Mouse (Mus musculus) megakaryocyte, embryonic 14.5 days (primary cell): ENCODE measurements around the gene Rad51b. TPM values are rescaled to one million over a fixed set of nuclear protein-coding genes. Genes with fewer than 3 reads are reported as not detected.

Experiments
- H3K27me3 ChIP-seq: replicated peaks from 2 replicates; pipeline ENCODE3; 2012; ENCODE audit warnings: inconsistent platforms
- H3K36me3 ChIP-seq: replicated peaks from 2 replicates; pipeline ENCODE3; 2012; ENCODE audit warnings: low read length, inconsistent platforms, mixed read lengths
- H3K4me1 ChIP-seq: 2 replicates; pipeline ENCODE4 v1.6.1; 2012; ENCODE audit warnings: inconsistent platforms
- H3K4me3 ChIP-seq: replicated peaks from 2 replicates; pipeline ENCODE3; 2012; ENCODE audit warnings: moderate library complexity, mild to moderate bottlenecking, inconsistent platforms
- H3K9me3 ChIP-seq: 2 replicates; pipeline ENCODE4 v1.6.1; 2012; ENCODE audit warnings: inconsistent platforms
- FLI1 ChIP-seq: IDR thresholded peaks from 2 replicates; pipeline ENCODE4 v1.6.1; 2012; ENCODE audit warnings: low read length, inconsistent platforms, mixed read lengths
- GATA1 ChIP-seq: IDR thresholded peaks from 3 replicates; pipeline ENCODE4 v1.6.1; 2012; ENCODE audit warnings: mixed read lengths, low read length, inconsistent platforms, borderline replicate concordance
- polyA plus RNA-seq: library from polyadenylated mRNA; stranded (reverse); fragments of >175 nt; gene quantifications from 2 replicates; pipeline ENCODE4 v1.2.3, GENCODE M21; 2012; ENCODE audit warnings: low replicate concordance; ENCODE audit not compliant: insufficient read depth

Gene Rad51b
- polyA plus RNA-seq, 1 experiment = 0.30 TPM

DNA sequence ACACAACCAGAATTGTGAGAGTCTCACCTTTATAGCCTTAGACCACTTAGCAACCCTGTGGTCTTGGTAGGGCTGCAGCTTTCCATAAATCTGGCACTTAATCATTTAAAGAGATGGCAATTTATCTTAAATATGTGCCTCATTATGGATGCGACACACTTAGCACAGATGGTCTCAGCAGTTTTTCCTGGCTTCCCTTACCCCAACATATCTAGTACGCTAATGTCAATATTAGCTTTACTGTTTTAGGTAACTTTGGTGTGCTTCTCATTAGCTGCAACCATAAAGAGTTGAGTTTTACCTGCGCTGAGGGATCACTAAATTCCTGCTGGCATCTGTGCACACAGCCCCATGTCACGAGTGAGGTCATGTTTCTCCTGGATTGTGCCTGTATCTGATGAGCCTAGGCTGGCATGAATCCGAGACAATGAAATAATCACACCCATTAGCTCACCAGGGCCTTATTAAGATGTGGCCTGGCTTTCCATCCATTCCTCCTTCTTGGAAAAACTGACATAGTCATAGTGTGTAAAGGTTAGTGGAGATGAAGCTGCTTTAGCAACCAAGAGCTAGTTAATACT, 432.9 kb downstream of the Rad51b start:
- no peak overlapping the region for H3K4me3 ChIP-seq
- peaks cover 5% of the 10 kb centered on the region for H3K4me1 ChIP-seq
- H3K27me3 ChIP-seq = no peaks in the 10 kb centered on the region
- no peak for TF ChIP-seq GATA1
- no peak for TF ChIP-seq FLI1
- peaks cover 3% of the 10 kb centered on the region for H3K36me3 ChIP-seq
- peaks cover 26% of the 10 kb centered on the region for H3K9me3 ChIP-seq

DNA sequence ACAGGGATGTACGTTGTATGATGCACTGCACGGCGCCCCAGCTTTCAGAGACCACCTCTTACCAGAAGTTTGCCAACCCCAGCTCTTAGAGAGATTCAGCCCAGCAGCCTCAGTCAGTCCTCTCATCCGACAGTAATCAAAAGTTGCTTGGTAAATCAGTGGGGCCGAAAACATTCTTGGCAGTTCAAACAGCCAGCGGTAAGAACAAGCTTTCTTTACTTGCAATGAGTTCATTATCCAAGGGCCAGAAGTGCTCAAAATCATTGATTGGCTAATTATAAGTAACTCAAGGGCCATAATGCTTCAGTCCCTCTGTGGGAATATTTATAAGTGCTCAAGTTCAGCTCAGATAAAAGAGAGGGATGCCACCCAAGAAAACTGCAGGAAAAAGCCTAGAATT, 434.8 kb downstream of the Rad51b start:
- H3K9me3 ChIP-seq = peaks cover 26% of the 10 kb centered on the region
- no peaks in the 10 kb centered on the region for H3K27me3 ChIP-seq
- H3K4me3 ChIP-seq = no peak overlapping the region
- peaks cover 3% of the 10 kb centered on the region for H3K36me3 ChIP-seq
- no peak for TF ChIP-seq GATA1
- no peak for TF ChIP-seq FLI1
- H3K4me1 ChIP-seq = peaks cover 5% of the 10 kb centered on the region

DNA sequence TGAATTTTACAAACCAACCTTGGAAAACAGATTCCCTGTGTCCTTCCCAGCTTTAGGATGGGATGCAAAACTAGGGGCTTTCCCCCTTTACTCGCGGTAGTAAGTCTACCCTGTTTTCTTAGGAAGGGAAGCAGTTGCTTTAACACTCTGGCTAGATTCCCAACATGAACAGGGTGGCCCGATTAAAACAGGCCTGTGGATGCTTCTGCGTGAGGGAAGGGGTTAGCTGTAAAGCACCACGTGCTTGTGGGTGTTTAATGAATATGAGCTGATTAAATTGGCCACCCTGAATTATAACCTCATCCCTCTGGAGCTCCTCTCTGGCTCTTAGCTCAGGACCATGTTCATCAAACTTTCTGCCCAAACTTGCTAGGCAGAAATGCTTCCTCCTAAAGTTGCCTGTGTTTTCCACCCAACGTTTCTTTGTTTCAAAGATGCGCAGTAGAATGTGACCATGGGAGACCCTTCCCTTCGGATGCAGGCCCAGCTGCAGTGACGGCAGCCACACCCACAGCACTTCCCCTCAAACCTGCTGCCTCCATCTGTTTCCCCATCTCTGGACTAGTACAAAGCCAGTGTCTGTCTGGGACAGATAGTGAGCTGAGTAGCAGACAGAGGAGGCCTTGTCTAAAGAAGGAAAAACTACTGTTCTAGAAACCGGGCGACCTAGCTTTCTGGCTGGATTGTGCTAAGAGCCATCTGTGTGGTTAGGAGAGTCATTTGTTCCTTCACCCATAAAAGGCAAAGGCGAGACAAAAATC, 435.5 kb downstream of the Rad51b start:
- TF ChIP-seq GATA1 (no peak), FLI1 (no peak)
- H3K4me3 ChIP-seq = no peak overlapping the region
- H3K27me3 ChIP-seq = no peaks in the 10 kb centered on the region
- peaks cover 3% of the 10 kb centered on the region for H3K36me3 ChIP-seq
- peaks cover 5% of the 10 kb centered on the region for H3K4me1 ChIP-seq
- peaks cover 25% of the 10 kb centered on the region for H3K9me3 ChIP-seq

DNA sequence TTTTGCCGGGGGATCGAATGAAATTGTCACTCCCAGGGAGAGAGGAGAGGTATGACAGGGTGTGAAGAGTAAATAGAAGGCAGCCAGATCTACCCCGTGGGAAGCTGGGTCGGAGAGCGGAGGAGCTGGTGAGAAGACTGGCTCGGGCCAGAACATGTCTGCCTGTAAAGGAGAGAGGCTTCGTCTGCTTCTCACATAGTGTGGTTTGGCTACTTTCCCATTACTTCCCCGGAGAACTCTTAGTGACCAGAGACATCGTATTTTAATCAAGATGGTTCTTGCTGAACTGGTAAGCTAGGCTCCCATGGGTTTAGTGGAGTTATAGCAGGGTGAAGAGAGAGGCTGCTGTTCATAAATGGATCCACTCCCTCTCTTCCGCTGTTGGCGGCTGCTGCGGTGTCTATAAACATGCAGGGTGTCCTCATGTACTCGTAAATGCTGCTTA, 438.3 kb downstream of the Rad51b start:
- Histone ChIP-seq H3K36me3 (no peaks in the 10 kb centered on the region), H3K27me3 (no peaks in the 10 kb centered on the region), H3K4me3 (no peak overlapping the region), H3K9me3 (no peaks in the 10 kb centered on the region), H3K4me1 (peaks cover 5% of the 10 kb centered on the region)
- TF ChIP-seq FLI1 (no peak), GATA1 (no peak)

DNA sequence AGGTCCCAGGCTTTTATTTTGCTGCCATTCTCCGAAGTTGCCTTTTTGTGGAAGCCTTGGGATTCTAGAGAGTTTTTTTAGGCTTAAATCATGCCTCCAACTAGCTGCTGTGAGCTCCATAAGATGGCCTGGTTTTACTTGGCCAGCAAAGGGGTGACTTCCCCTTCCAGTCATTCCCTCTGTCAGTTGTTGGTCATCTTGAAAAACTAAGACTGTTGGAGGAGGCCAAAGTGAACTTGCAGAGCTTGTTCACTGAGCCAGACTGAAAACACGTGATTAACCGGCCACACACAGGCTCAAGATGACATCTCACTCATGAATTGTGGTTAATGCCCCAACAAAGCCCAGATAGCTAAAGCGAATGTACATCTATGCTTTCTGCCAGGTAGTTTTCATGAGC, 438.8 kb downstream of the Rad51b start:
- Histone ChIP-seq H3K4me1 (peaks cover 5% of the 10 kb centered on the region), H3K27me3 (no peaks in the 10 kb centered on the region), H3K9me3 (no peaks in the 10 kb centered on the region), H3K36me3 (no peaks in the 10 kb centered on the region), H3K4me3 (no peak overlapping the region)
- no peak for TF ChIP-seq FLI1
- no peak for TF ChIP-seq GATA1

GRCm38 (mm10) chr12:79738700-79739099, 441.6 kb downstream of the Rad51b start:
- H3K4me3 ChIP-seq = no peak overlapping the region
- H3K36me3 ChIP-seq = no peaks in the 10 kb centered on the region
- H3K9me3 ChIP-seq = no peaks in the 10 kb centered on the region
- peaks cover 9% of the 10 kb centered on the region for H3K4me1 ChIP-seq
- TF ChIP-seq GATA1 (no peak), FLI1 (no peak)
- H3K27me3 ChIP-seq = peaks cover 3% of the 10 kb centered on the region

DNA sequence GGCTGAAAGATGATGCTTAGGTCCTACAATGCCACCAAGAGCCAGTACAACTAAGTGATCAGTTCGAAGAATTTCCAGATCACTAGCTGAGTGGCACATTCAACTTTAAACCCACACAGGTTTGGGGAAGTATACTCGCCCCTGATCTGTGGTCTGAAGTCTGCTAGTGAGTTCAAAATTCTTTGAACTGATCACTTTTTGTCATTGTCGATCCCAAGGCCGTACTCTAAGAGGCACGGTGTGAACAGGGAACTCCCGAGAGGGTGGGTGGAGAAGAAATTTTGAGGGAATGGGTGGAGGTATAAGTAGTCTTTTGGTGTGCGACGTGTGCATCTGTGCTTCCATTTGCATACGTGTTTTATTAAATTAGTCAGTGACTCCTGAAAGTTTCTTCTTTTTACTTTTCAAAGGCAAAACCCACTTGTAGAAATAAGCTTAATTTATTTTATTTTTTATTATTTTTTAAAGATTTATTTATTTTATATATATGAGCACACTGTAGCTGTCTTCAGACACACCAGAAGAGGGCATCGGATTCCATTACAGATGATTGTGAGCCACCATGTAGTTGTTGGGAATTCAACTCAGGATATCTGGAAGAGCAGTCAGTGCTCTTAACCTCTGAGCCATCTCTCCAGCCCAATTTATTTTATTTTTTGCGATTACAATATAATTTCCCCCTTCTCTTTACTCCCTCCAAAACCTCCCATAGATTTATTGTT, 443.0 kb downstream of the Rad51b start:
- TF ChIP-seq GATA1 (no peak), FLI1 (no peak)
- no peak overlapping the region for H3K4me3 ChIP-seq
- H3K4me1 ChIP-seq = peaks cover 9% of the 10 kb centered on the region
- H3K9me3 ChIP-seq = no peaks in the 10 kb centered on the region
- H3K36me3 ChIP-seq = no peaks in the 10 kb centered on the region
- H3K27me3 ChIP-seq = peaks cover 3% of the 10 kb centered on the region

- Histone ChIP-seq H3K4me3 (no peak overlapping the region), H3K27me3 (peaks cover 3% of the 10 kb centered on the region), H3K36me3 (no peaks in the 10 kb centered on the region), H3K4me1 (peaks cover 9% of the 10 kb centered on the region), H3K9me3 (no peaks in the 10 kb centered on the region)
- TF ChIP-seq FLI1 (no peak), GATA1 (no peak)
These were observed 445.1 kb downstream of the Rad51b start for GRCm38 (mm10) chr12:79742211-79742610.

- Histone ChIP-seq H3K36me3 (no peaks in the 10 kb centered on the region), H3K4me1 (peaks cover 9% of the 10 kb centered on the region), H3K27me3 (peaks cover 3% of the 10 kb centered on the region), H3K4me3 (no peak overlapping the region), H3K9me3 (no peaks in the 10 kb centered on the region)
- no peak for TF ChIP-seq GATA1
- no peak for TF ChIP-seq FLI1
These were observed 447.0 kb downstream of the Rad51b start for GRCm38 (mm10) chr12:79744131-79744530.

- peaks cover 14% of the 10 kb centered on the region for H3K4me1 ChIP-seq
- TF ChIP-seq GATA1 = no peak
- no peak for TF ChIP-seq FLI1
These were observed 448.1 kb downstream of the Rad51b start for GRCm38 (mm10) chr12:79745225-79745624.

More at GRCm38 (mm10) chr12:79745225-79745624, 448.1 kb downstream of the Rad51b start:
- no peaks in the 10 kb centered on the region for H3K36me3 ChIP-seq
- H3K4me3 ChIP-seq = no peak overlapping the region
- no peaks in the 10 kb centered on the region for H3K9me3 ChIP-seq
- H3K27me3 ChIP-seq = peaks cover 3% of the 10 kb centered on the region
